21 mouse cellular contexts compared by ENCODE assay signal in genomic region chr3:107571205-107571604, GRCm38 (mm10). TPM values are rescaled to one million over a fixed set of nuclear protein-coding genes. Genes with fewer than 3 reads are reported as not detected.
DNase-seq lines count a peak whose midpoint lies in the region; ATAC-seq and TF ChIP-seq lines count a peak whose summit lies in the region.
"Had no signal": no experiment of that assay in that cellular context is flagged by ENCODE, and none has a peak within 500 bp of the region (broad histone marks: within the 10 kb centered on the region; RNA-seq: fewer than 3 reads in every experiment).

No protein-coding gene starts in this region.

- H3K4me1 ChIP-seq in E14TG2a.4 (replicated peaks; ENCODE audit: low read depth, low read length), result no peaks in the 10 kb centered on the region
- no peaks in the 10 kb centered on the region for H3K4me1 ChIP-seq in cortical plate, adult 2 months (ENCODE audit: control insufficient read depth, insufficient read depth, low read length)
- H3K4me1 ChIP-seq: embryonic facial prominence, embryonic 13.5 days; limb, embryonic 12.5 days had no signal

- TF ChIP-seq POLR2A in cortical plate, adult 2 months (IDR thresholded peaks at IDR 0.05; ENCODE audit: extremely low read depth, insufficient read depth, low read length), result no peak

- DNase-seq in CD4-positive, CD25-positive, alpha-beta regulatory T cell, adult 2 months (ENCODE audit: low read depth, low spot score), result peak; percentile 9
- DNase-seq in left cerebral cortex, adult 2 months (ENCODE audit: extremely low spot score in 1 of 2, low spot score in 2 of 2), result no peak
- no peak for DNase-seq in left cerebral cortex, adult 11 months (ENCODE audit: low spot score)
- no peak for DNase-seq in neural tube, embryonic 10.5 days (ENCODE audit: extremely low spot score, low spot score)
- DNase-seq in adrenal gland, postnatal 10 days, result no peak
- DNase-seq: cerebellum, adult 9-10 months; gastrocnemius, postnatal 10 days; layer of hippocampus, adult 9-11 months; spleen, adult 18-20 months; thymus, adult 2 months had no signal

- intact Hi-C loops in left cerebral cortex, adult 2 months (cut with DNase I), result loop anchor here (10.0 kb wide), 1 partner anchor 336 kb away; the partner anchor contains the start of genes A630076J17Rik and Prok1

- peaks cover 28% of the 10 kb centered on the region for H3K27me3 ChIP-seq in E14TG2a.4 (ENCODE audit: insufficient read depth, low read length)
- H3K27me3 ChIP-seq: embryonic facial prominence, embryonic 13.5 days had no signal

- no peak overlapping the region for H3K27ac ChIP-seq in left cerebral cortex, adult 2 months
- H3K27ac ChIP-seq in cortical plate, adult 2 months (ENCODE audit: insufficient read depth, low read length), result no peak overlapping the region
- H3K27ac ChIP-seq: embryonic facial prominence, embryonic 13.5 days; forebrain, embryonic 13.5 days; heart, embryonic 15.5 days; limb, embryonic 12.5 days; macrophage had no signal

- no peaks in the 10 kb centered on the region; the same call in 1 of the 2 replicates for H3K9me3 ChIP-seq in E14TG2a.4 (ENCODE audit: low read length)
- H3K9me3 ChIP-seq: embryonic facial prominence, embryonic 13.5 days; forebrain, embryonic 13.5 days; heart, embryonic 15.5 days; limb, embryonic 12.5 days had no signal

- peak; percentile 57 for TF ChIP-seq CTCF in left cerebral cortex, adult 2 months (IDR thresholded peaks at IDR 0.05)
- peak; percentile 46 for TF ChIP-seq CTCF in E14TG2a.4 (conservative IDR thresholded peaks at IDR 0.05; ENCODE audit: low read length)
- TF ChIP-seq CTCF in cortical plate, adult 2 months (IDR thresholded peaks at IDR 0.05; ENCODE audit: extremely low read depth, insufficient read depth, low read length), result peak; percentile 16; the same call in 1 of the 2 replicates

- H3K36me3 ChIP-seq in E14TG2a.4 (ENCODE audit: insufficient read depth, low read length), result no peaks in the 10 kb centered on the region
- H3K36me3 ChIP-seq: embryonic facial prominence, embryonic 13.5 days; heart, embryonic 15.5 days; limb, embryonic 12.5 days had no signal

- no peak for ATAC-seq in CD4-positive, CD25-positive, alpha-beta regulatory T cell, adult 4 months
- ATAC-seq: activated CD4-positive, CD25-positive, alpha-beta regulatory T cell, adult 4 months; forebrain, embryonic 13.5 days; intestine, embryonic 16.5 days had no signal

- no peak overlapping the region for H3K4me3 ChIP-seq in left cerebral cortex, adult 2 months
- H3K4me3 ChIP-seq in E14TG2a.4 (replicated peaks; ENCODE audit: low read length), result no peak overlapping the region
- H3K4me3 ChIP-seq in cortical plate, adult 2 months (ENCODE audit: insufficient read depth, low read length), result no peak overlapping the region
- H3K4me3 ChIP-seq: embryonic facial prominence, embryonic 13.5 days; forebrain, embryonic 13.5 days; heart, embryonic 15.5 days; limb, embryonic 12.5 days; myocyte had no signal

RNA-seq across cellular contexts. Expression of gene Ubl4b, which starts 16.3 kb away (rescaled TPM):
- polyA plus RNA-seq in CD4-positive, CD25-positive, alpha-beta regulatory T cell, adult 4 months (2017; shearing (Covaris generic)), result not detected
- under 1 TPM in 1 of 2 experiments, not detected in 1; 0.33 TPM for total RNA-seq in left cerebral cortex, adult 2 months (2021)
- polyA plus RNA-seq in cortical plate, adult 2 months (2012; rRNA removed), result 0.08 TPM in 1 of 2 replicates, not detected in the other
- not detected for total RNA-seq in adrenal gland, postnatal 10 days (2021)
- total RNA-seq: gastrocnemius, postnatal 10 days had no signal
- polyA plus RNA-seq: activated CD4-positive, CD25-positive, alpha-beta regulatory T cell, adult 4 months; forebrain, embryonic 13.5 days; heart, embryonic 15.5 days; intestine, embryonic 16.5 days; macrophage; myocyte had no signal

RNA-seq across cellular contexts. Expression of gene Alx3, which starts 23.6 kb away (rescaled TPM):
- not detected for polyA plus RNA-seq in CD4-positive, CD25-positive, alpha-beta regulatory T cell, adult 4 months (2017; shearing (Covaris generic))
- under 1 TPM; 0.40 to 0.86 TPM for total RNA-seq in left cerebral cortex, adult 2 months (2021)
- 0.89 and 1.4 TPM in 2 replicates for polyA plus RNA-seq in cortical plate, adult 2 months (2012; rRNA removed)
- total RNA-seq in adrenal gland, postnatal 10 days (2021), result not detected
- total RNA-seq: gastrocnemius, postnatal 10 days had no signal
- polyA plus RNA-seq: activated CD4-positive, CD25-positive, alpha-beta regulatory T cell, adult 4 months; intestine, embryonic 16.5 days; macrophage; myocyte had no signal

RNA-seq across cellular contexts. Expression of gene Slc6a17, which starts 53.4 kb away (rescaled TPM):
- not detected for polyA plus RNA-seq in CD4-positive, CD25-positive, alpha-beta regulatory T cell, adult 4 months (2017; shearing (Covaris generic))
- 100 to 1,000 TPM; 369 to 419 TPM for total RNA-seq in left cerebral cortex, adult 2 months (2021)
- polyA plus RNA-seq in cortical plate, adult 2 months (2012; rRNA removed), result 238 and 251 TPM in 2 replicates
- 1 to 10 TPM; 2.5 to 3.7 TPM for total RNA-seq in adrenal gland, postnatal 10 days (2021)
- polyA plus RNA-seq: activated CD4-positive, CD25-positive, alpha-beta regulatory T cell, adult 4 months had no signal

RNA-seq across cellular contexts. Expression of gene Gm10961, which starts 59.9 kb away (rescaled TPM):
- not detected for polyA plus RNA-seq in CD4-positive, CD25-positive, alpha-beta regulatory T cell, adult 4 months (2017; shearing (Covaris generic))
- not detected for total RNA-seq in left cerebral cortex, adult 2 months (2021)
- polyA plus RNA-seq in cortical plate, adult 2 months (2012; rRNA removed), result not detected in 2 replicates
- not detected for total RNA-seq in adrenal gland, postnatal 10 days (2021)
- total RNA-seq: gastrocnemius, postnatal 10 days had no signal
- polyA plus RNA-seq: activated CD4-positive, CD25-positive, alpha-beta regulatory T cell, adult 4 months; embryonic facial prominence, embryonic 13.5 days; forebrain, embryonic 13.5 days; heart, embryonic 15.5 days; intestine, embryonic 16.5 days; limb, embryonic 12.5 days; macrophage; myocyte; thymus, adult 2 months had no signal

Comparison
In these comparisons a context has a peak if more than half of its experiments do, and no peak if none do; other contexts are left out.
1. RNA of gene Slc6a17, which starts 53.4 kb away (total RNA-seq): 369 to 419 TPM in left cerebral cortex, adult 2 months; 2.5 to 3.7 TPM in adrenal gland, postnatal 10 days; every median in the first group is over 10 times any median in the second.
2. Peak in every context shown above with its lines, with median percentiles within 50 percentile points of each other: CTCF ChIP-seq.